Mouse (Mus musculus) CH12F3 (cell line): Measurements from ENCODE around the gene Hoxb3.

Experiments
- in situ Hi-C: fragments of 300-500 bp; cut with MboI; formaldehyde crosslinking; loops from 2 replicates; pipeline ENCODE4 v1.14.3; 2020; ENCODE audit warnings: low sequenced_read_pairs

Gene Hoxb3

DNA sequence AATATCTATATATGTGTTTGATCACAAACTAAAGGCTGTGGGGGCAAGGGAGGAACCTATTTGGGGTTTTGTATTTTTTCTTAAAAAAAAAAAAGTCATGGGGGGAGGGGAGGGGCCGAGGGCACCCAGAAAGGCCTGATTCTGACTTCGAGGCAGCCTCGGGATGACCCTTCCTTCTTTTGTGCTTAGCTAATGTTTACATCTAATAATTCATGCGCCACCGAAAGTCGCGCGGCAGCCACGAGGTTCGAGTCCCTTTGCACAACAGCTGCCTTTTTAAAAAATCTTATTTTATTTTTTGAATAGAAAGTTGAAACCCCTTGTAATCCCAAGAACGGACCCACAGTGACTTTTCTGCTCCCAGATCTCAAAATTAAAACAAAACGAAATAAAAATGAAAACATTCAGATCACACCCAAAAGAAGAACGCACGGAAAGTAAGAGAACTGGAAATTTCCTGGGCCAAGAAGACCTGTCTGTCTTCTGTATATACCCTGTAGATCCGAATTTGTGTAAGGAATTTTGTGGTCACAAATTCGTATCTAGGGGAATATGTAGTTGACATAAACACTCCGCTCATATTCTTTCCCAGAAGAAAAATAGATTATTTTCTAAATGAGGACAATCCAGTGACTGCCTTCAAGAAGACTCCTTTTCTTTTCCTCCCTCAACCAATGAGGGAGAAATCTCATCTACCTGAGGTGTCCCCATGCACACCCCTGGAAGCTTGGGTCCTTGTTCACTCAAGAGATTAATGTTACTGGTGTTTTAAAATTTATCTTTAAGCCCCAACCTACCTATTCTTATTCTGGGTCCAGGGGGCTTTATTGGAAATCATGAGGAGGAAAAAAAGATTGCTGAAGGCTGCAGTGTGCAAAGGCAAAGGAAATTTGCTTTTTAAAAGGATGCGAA lies 6.2 kb upstream of the Hoxb3 start:
- in situ Hi-C loops, result no loop called here

DNA sequence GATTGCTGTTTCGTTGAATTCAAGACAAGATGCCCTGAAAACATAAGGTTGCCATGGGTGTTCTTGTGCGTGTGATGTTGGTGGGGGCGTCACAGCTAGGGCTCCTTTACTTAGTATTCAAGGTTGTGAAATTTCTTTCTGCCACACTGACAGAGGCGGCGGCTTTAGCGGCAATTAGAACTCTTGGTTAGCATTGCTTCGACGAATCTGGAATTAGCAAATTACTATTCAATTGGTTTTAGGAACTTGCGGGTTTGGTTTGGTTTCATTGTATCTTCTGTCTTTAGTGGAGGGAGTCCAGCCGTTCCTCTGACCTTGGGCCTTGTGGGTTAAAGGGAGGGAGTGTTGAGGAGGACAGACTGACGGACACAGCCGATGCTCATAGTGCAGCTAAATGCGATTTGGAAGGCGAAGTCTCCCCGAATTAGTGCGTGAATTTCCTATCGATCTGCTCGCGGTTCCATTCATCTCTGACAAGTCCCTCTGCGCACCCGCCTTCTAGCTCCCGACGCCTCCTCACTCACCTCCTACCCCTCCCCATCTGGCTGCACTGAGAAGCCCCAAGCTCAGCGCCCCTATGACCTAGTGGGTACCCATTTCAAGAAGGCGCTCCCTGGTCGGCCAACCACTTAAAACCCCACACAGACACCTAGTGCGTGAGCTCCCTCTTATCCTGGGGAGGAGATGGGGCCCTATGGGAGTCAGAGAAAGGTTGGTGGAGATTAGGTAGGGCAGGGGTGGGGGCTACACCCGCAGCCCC lies 5.3 kb upstream of the Hoxb3 start, which contains the start of gene Hoxb4:
TSS of gene Hoxb4 (plus strand) at position 660 of the 760 bp plus-strand sequence.
- in situ Hi-C loops, result no loop called here

DNA sequence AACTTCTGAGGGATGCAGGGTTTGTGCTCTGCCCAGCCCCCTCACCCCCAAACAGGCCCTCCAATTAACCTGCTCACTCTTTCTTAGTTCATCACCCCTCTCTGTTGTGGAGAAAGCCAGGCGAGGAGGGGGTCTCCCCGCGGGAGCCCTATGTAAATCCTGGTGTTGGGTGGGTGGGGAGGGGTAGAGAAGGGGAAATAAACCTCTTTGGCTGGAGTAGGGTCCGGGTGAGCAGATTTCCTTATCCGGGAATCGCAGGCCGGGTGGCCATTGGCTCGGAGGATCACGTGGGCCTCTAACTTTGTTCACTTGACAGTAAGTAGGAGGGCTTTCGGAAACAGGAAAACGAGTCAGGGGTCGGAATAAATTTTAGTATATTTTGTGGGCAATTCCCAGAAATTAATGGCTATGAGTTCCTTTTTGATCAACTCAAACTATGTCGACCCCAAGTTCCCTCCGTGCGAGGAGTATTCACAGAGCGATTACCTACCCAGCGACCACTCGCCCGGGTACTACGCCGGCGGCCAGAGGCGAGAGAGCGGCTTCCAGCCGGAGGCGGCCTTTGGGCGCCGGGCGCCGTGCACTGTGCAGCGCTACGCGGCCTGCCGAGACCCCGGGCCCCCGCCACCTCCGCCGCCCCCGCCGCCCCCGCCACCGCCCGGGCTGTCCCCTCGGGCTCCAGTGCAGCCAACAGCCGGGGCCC lies 4.6 kb upstream of the Hoxb3 start:
- in situ Hi-C loops, result no loop called here

DNA sequence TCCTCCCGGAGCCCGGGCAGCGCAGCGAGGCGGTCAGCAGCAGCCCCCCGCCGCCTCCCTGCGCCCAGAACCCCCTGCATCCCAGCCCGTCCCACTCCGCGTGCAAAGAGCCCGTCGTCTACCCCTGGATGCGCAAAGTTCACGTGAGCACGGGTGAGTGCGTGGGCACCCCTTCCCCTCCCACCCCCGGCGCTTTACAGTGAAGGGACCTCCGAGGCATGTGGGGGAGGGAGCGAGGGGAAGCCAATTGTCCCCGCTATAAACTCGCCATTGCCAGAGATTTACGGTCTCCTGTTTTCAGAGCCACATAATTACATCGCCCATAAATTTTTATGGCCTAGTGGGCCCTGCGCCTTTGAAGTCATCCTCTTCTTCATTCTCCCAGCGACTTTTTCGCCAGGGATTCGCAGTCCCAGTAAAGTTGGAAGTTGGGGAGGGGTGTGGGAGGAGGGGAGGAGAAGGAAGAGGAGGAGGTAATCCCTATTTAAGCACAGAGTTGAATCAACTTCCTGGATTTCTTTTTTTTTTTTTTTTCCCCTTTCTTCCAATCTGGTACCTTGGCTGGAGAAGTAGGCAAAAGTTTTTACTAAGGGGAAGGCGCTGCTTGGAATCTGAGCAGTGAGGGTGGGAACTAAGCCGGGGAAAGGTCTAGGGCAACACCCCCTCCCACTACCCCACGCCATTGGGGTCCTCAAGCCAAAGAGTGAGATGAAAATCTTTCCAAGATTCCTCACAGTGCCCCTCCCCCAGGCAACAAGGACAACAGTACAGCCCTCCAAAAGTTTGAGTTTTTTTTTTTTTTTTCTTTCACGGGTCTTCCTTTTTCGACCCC lies 3.8 kb upstream of the Hoxb3 start:
- in situ Hi-C loops, result no loop called here

DNA sequence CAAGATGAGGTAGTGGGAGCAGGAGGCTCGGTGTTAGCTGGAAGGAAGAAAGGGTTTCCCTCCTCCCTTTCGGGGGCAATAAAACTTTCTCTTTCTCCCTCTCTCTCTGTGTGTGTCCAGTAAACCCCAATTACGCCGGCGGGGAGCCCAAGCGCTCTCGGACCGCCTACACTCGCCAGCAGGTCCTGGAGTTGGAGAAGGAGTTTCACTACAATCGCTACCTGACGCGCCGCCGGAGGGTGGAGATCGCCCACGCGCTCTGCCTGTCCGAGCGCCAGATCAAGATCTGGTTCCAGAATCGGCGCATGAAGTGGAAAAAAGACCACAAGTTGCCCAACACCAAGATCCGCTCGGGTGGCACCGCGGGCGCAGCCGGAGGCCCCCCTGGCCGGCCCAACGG lies 3.2 kb upstream of the Hoxb3 start:
- in situ Hi-C loops, result no loop called here

DNA sequence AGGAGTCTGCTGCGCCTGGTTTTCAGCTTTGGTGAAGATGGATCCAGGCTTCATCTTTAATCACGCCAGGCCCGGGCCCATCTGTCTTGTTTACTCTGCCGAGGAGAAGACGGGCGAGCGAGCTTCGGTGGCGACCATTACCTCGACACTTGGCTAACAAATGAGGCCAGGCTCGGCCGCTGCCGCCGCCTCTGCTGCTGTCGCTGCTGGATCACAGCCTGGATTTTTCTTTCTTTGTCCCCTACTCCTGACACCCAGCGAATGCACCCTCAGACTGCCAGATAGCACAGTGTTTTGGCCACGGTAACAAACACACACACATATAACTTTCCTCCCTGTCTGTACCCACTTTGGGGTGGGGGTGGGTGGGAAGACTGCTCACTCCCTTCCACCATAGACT lies 2.4 kb upstream of the Hoxb3 start:
- in situ Hi-C loops, result no loop called here

DNA sequence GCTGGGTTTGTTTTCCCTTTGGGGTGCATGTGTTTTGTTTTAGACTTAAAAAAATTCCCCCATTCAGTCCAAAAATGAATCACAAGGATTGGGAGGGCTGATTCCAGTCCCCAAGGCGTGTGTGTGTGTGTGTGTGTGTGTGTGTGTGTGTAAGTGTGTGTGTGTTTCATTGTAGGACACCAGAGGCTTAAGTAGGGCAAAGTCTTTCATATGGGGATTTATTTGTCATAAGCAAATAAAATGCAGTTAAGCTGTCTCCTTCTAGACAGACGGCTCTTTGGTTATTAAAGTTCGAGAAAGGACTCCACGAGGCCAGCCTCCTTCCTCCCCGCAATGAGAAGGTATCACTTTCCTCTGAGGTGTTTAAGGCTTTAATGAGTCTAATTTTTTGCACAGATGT lies 1.3 kb upstream of the Hoxb3 start:
- in situ Hi-C loops, result no loop called here

DNA sequence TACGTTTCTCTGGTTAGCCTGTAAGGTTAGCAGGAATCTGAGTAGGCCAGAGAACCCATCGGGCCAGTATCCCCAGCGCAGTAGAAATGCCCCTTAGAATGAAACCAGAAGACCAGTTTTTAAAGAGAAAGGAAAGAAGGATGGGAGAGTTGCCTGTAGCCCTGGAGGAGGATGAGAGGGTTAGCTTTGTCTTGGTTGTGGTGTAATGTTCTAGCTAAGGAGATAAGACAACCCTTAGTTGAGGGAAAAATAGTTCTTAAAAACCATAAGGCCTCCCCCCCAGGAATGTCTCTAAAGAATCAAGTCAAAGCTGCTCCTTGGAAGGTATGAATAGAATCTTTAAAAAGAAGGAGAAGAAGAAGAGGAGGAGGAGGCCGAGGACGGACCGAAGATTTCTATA lies 388 bp upstream of the Hoxb3 start:
- in situ Hi-C loops, result no loop called here

DNA sequence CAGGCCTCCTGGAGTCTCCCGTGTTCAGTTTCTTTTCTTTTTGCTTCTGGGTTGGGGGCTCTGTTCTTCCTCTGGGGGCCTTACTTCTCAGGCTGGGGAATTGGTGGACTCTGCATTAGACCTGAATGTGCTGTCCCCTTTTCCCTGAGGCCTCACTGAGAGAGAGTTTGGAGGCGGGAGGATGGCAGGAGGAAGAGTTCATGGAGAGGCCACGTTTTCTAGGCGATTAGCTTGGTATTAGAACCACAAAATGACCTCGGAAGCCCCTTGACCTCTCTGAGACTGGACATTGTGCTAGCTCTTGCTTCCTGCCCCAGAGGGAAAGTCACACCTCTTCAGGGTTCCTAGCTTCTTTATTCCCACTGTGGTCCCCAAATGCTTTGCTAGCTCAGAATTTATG lies 999 bp downstream of the Hoxb3 start:
- in situ Hi-C loops, result no loop called here

DNA sequence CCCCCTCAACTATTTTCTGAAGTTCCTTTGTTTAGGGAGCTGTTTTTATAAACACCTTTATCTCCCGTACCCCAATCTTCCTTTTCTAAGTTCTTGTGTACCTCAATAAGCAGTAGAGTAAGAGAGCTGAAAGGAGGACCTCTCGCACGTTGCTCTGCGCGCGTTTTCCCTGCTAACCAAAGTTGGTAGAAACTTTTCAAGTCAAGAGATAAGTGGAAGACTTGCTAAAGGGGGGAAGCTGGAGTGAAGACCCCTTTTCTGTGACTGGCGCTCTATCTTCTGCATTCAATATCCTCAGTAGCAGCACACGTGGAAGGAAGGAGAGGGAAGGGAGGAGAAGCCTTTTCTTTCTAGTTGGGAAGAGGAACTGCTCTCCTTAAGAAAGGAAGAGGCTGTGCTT lies 1.8 kb downstream of the Hoxb3 start:
- in situ Hi-C loops, result no loop called here

DNA sequence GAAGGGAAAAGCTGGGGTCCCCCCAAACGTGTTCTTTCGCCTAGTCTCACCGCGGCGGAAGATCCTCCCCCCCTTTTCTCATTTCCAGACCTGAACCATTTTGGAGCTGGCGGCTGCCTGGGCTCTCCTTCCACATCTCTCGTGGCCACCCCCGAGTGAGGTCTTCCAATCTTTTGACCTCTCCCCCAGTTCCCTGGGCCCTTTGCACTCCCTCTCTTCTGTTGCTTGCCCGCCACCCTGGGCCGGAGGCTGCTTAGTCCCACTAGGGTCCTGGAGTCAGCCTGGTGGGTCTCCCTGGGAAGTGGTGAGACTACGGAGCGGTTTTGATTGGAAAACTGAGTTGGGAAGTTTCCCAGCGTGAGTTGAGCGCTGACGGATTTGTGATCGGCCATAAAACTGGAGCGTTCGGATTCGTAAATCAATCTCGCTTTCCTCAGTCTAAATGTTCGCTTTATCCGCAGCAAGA lies 2.7 kb downstream of the Hoxb3 start:
- in situ Hi-C loops, result no loop called here

DNA sequence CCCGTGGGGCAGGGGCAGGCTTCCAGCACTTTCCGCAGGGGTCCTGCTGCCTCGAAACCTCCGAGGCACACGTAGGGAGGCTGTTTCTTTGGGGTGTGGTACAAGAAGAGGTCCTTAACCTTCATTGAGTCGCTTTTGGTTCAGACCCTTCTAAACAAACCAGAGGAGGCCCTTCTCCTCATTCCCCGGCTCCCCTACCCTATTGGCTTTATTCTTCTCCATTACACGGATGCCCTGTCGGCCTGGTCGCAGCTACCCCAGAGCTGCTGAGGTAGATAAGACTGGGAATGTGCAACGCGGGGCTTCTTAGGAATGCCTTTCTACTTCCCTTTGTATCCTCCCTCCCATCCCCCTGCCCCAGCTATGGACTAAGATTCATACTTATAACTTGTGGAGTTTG lies 3.6 kb downstream of the Hoxb3 start:
- in situ Hi-C loops, result no loop called here

DNA sequence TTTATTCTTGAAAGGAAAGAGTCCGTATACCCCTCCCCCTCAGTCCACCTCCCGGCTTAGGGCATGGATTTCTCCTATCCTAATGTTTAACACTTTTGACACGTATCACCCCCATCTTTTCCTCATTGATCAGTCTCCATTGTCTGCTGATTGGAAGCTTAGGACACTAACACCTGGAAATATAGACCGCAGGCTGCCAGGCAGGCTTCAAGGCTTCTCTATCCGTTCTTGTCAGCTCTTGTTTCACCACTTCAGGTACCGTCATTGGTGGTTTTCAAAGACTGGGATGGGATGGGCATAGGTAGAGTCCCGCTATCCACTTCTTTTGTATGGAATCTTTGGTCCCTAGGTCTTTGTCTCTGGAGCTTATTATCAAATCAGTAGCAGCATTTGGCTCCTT lies 4.0 kb downstream of the Hoxb3 start:
- in situ Hi-C loops, result no loop called here

DNA sequence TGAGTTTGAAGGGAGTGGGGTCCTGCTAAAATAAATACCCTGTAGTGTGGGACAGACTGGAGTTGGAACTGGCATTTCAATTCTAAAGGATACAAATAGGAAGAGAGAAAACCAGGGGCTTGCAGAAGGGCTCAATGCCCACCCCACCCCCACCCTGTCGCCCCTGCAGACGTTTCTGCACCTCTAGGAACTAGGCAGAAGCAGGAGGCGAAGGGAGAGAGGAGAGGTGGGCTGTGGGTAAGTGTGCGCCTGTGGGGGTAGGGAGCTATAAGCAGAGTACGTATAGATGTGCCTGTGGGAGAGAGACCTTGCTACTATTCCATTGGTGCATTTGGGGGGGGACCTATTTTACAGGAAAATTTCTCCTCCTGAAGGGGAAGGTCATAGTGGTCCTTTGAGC lies 4.6 kb downstream of the Hoxb3 start:
- in situ Hi-C loops, result no loop called here

DNA sequence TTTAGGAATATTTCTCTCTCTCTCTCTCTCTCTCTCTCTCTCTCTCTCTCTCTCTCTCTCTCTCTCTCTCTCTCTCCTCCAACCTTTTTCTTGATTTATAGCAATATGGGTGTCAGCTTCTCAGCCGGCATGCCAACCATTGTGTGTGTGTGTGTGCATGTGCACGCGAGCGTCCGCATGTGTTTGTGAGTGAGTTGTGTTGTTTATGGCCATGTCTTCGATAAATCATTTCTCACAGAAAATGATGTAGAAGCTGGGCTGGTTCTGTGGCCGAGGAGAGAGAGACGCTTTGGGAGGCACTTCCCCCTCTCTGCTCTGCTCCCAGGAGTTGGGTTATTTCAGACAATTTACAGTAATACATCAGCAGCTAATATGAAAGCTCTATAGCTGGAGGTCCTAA lies 5.5 kb downstream of the Hoxb3 start:
- in situ Hi-C loops, result no loop called here

DNA sequence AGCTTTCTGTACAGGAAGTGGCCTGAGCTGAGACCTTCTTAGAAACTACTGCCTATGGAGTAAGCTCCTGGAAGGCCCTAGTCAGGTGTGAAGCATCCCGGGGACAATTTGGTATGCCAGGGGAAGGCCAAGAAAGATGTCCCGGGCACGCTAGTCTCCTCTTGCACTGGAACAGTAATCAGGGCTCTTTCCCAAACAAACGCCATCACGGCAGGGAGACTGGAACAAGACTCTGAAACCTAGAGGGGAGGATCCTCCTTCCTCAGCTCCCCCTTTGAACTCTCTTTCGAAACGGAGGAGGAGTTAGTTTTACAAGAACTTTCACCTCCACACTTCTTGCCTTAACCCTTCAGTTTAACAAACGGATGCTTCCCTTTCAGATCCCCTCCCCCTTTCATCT lies 9.0 kb downstream of the Hoxb3 start:
- in situ Hi-C loops, result no loop called here

DNA sequence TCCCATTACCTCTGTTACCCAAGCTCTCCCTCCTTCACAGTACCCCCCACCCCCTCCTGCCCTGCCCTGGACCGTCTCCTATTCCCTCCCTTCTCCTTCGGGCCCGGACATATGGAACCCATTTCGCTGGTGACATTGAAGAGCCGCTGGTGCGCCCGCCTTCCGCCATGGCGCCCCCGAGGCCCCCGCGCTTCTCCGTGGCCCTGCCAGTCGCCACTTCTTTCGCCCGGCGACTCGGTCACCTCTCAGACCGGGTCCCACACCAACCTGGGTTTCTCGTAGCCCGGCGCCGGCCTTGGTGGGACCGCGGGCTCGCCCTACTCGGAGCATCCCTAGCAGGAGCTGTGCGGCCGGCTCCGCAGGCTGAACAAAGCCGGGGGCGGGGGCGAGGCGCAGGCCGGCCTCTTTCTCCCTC lies 9.5 kb downstream of the Hoxb3 start:
- in situ Hi-C loops, result no loop called here

DNA sequence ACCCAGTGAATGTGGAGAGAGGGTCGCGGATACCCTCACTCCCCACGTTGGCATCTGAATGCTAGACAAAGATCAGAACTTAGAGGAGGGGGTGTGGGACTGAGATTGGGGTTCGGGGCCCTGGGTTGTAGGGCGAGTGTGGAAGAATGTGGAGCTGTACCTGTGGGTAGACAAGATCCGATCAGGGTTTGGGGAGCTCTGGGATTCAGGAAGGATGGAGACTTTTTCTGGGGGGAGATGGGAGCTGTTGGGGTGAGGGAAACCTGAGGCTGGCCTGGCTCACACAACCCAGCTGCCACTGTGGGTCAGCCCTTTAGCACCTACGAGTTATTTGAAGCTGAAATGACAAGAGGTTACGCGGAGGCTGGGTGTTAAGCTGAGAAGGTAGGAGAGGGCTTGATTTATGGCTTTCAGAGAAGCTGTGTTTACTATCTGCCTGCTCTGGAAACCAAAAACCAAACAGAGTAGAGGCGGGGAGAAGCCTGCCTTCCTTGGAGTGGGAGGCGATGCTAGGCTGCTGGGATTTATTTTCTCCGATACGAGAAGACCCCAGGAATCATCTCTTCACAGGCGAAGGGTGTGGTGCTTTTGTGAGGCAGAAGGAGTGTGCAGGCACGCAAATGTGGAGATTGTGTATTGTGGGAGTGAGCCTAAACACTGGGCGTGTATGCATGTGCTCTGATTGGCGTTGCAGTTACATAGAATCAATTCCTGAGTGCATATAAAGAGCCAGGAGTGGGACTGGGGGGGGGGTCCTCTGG lies 10.3 kb downstream of the Hoxb3 start:
- in situ Hi-C loops, result no loop called here

DNA sequence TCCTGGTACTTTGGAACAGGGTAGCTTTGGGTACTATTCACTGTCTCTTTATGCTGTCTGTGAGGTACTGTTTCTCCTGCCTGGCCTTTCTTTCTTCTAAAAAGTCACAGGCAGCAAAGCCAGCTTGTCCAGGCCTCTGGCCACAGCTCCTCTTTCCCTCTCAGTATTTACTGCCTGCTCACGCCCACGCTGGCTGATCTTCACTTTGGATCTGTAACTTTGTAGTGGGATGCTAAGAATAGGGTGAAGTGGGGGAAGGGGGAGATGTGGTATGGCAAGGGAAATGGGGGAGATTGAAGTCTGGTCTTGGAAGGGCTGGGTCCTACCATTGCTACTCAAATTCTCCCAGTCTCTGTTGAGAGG lies 10.9 kb downstream of the Hoxb3 start:
- in situ Hi-C loops, result no loop called here

DNA sequence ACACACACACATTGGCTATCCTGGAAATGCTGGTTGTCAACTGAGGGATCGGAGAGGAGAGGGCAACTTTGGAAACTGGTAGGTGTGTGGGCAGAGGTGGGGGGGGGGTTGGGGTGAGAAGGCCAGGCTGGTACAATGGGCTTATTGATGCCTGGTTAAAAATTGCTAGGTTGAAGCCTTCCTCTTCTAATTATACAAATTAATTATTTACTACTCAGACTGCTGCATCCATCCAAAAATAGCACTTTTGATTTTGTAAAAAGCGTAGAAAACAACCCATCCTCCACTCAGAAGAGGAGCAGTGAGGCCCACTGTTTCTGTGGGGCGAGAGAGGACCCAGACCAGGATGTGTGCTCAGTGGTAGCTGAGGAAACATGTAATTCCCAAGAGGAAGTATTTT lies 11.9 kb downstream of the Hoxb3 start:
- in situ Hi-C loops, result no loop called here
